Mouse (Mus musculus): ENCODE results near the gene Rgs14. TPM values are rescaled to one million over a fixed set of nuclear protein-coding genes. Genes with fewer than 3 reads are reported as not detected.

Gene Rgs14
- polyA plus RNA-seq, 1 experiment from 2014 or later, result 0.58 TPM

GRCm38 (mm10) chr13:55330567-55331400, 38.7 kb upstream of the Rgs14 start:
- no peaks in the 10 kb centered on the region for H3K9me3 ChIP-seq
- peaks cover 44% of the 10 kb centered on the region for H3K4me1 ChIP-seq
- H3K27ac ChIP-seq, result peak overlapping the region; percentile 97
- no peak for DNase-seq (ENCODE audit: extremely low spot score, low spot score)
- H3K27me3 ChIP-seq (ENCODE audit: poor library complexity, severe bottlenecking), result peaks cover 17% of the 10 kb centered on the region
- peak overlapping the region; percentile 78 for H3K4me3 ChIP-seq
- peaks cover 15% of the 10 kb centered on the region for H3K36me3 ChIP-seq (replicated peaks)
- WGBS, result 48% methylated on average over 14 of the region's 14 CpGs

- Histone ChIP-seq H3K27me3 (ENCODE audit: poor library complexity, severe bottlenecking) (peaks cover 17% of the 10 kb centered on the region), H3K4me1 (peaks cover 44% of the 10 kb centered on the region), H3K4me3 (no peak overlapping the region), H3K9me3 (no peaks in the 10 kb centered on the region), H3K36me3 (replicated peaks) (no peaks in the 10 kb centered on the region), H3K27ac (no peak overlapping the region)
- WGBS, result 89% methylated on average over 3 of the region's 3 CpGs
- DNase-seq (ENCODE audit: extremely low spot score, low spot score), result no peak
Observed at GRCm38 (mm10) chr13:55332331-55332730, 37.2 kb upstream of the Rgs14 start.

GRCm38 (mm10) chr13:55335701-55336100, 33.8 kb upstream of the Rgs14 start:
- Histone ChIP-seq H3K4me3 (no peak overlapping the region), H3K27ac (no peak overlapping the region), H3K9me3 (no peaks in the 10 kb centered on the region), H3K27me3 (ENCODE audit: poor library complexity, severe bottlenecking) (peaks cover 8% of the 10 kb centered on the region; the same call in 1 of the 2 replicates), H3K4me1 (peaks cover 14% of the 10 kb centered on the region), H3K36me3 (replicated peaks) (no peaks in the 10 kb centered on the region)
- no peak for DNase-seq (ENCODE audit: extremely low spot score, low spot score)
- 91% methylated on average over 4 of the region's 4 CpGs for WGBS

GRCm38 (mm10) chr13:55337341-55337975, 32.1 kb upstream of the Rgs14 start:
- no peak for DNase-seq (ENCODE audit: extremely low spot score, low spot score)
- Histone ChIP-seq H3K27ac (no peak overlapping the region), H3K27me3 (ENCODE audit: poor library complexity, severe bottlenecking) (no peaks in the 10 kb centered on the region), H3K4me1 (peaks cover 6% of the 10 kb centered on the region), H3K4me3 (no peak overlapping the region), H3K9me3 (no peaks in the 10 kb centered on the region), H3K36me3 (replicated peaks) (no peaks in the 10 kb centered on the region)
- WGBS, result 67% methylated on average over 10 of the region's 10 CpGs

GRCm38 (mm10) chr13:55338131-55339054, 31.1 kb upstream of the Rgs14 start:
- H3K36me3 ChIP-seq (replicated peaks), result no peaks in the 10 kb centered on the region
- H3K4me3 ChIP-seq, result no peak overlapping the region
- peaks cover 6% of the 10 kb centered on the region for H3K4me1 ChIP-seq
- no peak for DNase-seq (ENCODE audit: extremely low spot score, low spot score)
- no peaks in the 10 kb centered on the region for H3K27me3 ChIP-seq (ENCODE audit: poor library complexity, severe bottlenecking)
- no peak overlapping the region for H3K27ac ChIP-seq
- H3K9me3 ChIP-seq, result no peaks in the 10 kb centered on the region
- WGBS, result 77% methylated on average over 12 of the region's 12 CpGs

GRCm38 (mm10) chr13:55339259-55339658, 30.3 kb upstream of the Rgs14 start:
- Histone ChIP-seq H3K9me3 (no peaks in the 10 kb centered on the region), H3K4me1 (peaks cover 6% of the 10 kb centered on the region), H3K27me3 (ENCODE audit: poor library complexity, severe bottlenecking) (no peaks in the 10 kb centered on the region), H3K36me3 (replicated peaks) (peaks cover 6% of the 10 kb centered on the region), H3K4me3 (no peak overlapping the region), H3K27ac (no peak overlapping the region)
- DNase-seq (ENCODE audit: extremely low spot score, low spot score), result no peak
- WGBS, result 43% methylated on average over 2 of the region's 2 CpGs

GRCm38 (mm10) chr13:55342469-55342868, 27.1 kb upstream of the Rgs14 start:
- Histone ChIP-seq H3K27ac (no peak overlapping the region), H3K36me3 (replicated peaks) (peaks cover 38% of the 10 kb centered on the region), H3K4me1 (peaks cover 1% of the 10 kb centered on the region), H3K4me3 (no peak overlapping the region), H3K27me3 (ENCODE audit: poor library complexity, severe bottlenecking) (no peaks in the 10 kb centered on the region), H3K9me3 (no peaks in the 10 kb centered on the region)
- WGBS, result 52% methylated on average over 11 of the region's 11 CpGs
- DNase-seq (ENCODE audit: extremely low spot score, low spot score), result no peak

GRCm38 (mm10) chr13:55344286-55344685, 25.2 kb upstream of the Rgs14 start:
- Histone ChIP-seq H3K36me3 (replicated peaks) (peaks cover 55% of the 10 kb centered on the region), H3K4me3 (no peak overlapping the region), H3K27me3 (ENCODE audit: poor library complexity, severe bottlenecking) (no peaks in the 10 kb centered on the region), H3K4me1 (no peaks in the 10 kb centered on the region), H3K27ac (no peak overlapping the region), H3K9me3 (no peaks in the 10 kb centered on the region)
- DNase-seq (ENCODE audit: extremely low spot score, low spot score), result no peak
- WGBS, result 89% methylated on average over 7 of the region's 7 CpGs

GRCm38 (mm10) chr13:55346745-55347144, 22.8 kb upstream of the Rgs14 start:
- no peaks in the 10 kb centered on the region for H3K27me3 ChIP-seq (ENCODE audit: poor library complexity, severe bottlenecking)
- no peaks in the 10 kb centered on the region for H3K4me1 ChIP-seq
- H3K36me3 ChIP-seq (replicated peaks), result peaks cover 78% of the 10 kb centered on the region
- no peak for DNase-seq (ENCODE audit: extremely low spot score, low spot score)
- H3K4me3 ChIP-seq, result no peak overlapping the region
- 89% methylated on average over 11 of the region's 11 CpGs for WGBS
- no peak overlapping the region for H3K27ac ChIP-seq
- H3K9me3 ChIP-seq, result no peaks in the 10 kb centered on the region

- peak overlapping the region; percentile 97 for H3K4me3 ChIP-seq
- H3K36me3 ChIP-seq (replicated peaks), result peaks cover 51% of the 10 kb centered on the region
- no peak for DNase-seq (ENCODE audit: extremely low spot score, low spot score)
- peaks cover 19% of the 10 kb centered on the region for H3K4me1 ChIP-seq
- no peaks in the 10 kb centered on the region for H3K27me3 ChIP-seq (ENCODE audit: poor library complexity, severe bottlenecking)
- no peak overlapping the region for H3K27ac ChIP-seq
- H3K9me3 ChIP-seq, result no peaks in the 10 kb centered on the region
Observed at GRCm38 (mm10) chr13:55361145-55361544, 8.4 kb upstream of the Rgs14 start.

- H3K27ac ChIP-seq, result peak overlapping the region; percentile 95
- peaks cover 19% of the 10 kb centered on the region for H3K4me1 ChIP-seq
- peak overlapping the region; percentile 97 for H3K4me3 ChIP-seq
- H3K36me3 ChIP-seq (replicated peaks), result peaks cover 42% of the 10 kb centered on the region
- no peaks in the 10 kb centered on the region for H3K27me3 ChIP-seq (ENCODE audit: poor library complexity, severe bottlenecking)
- no peak for DNase-seq (ENCODE audit: extremely low spot score, low spot score)
- under 1% methylated on average over 32 of the region's 32 CpGs for WGBS
- no peaks in the 10 kb centered on the region for H3K9me3 ChIP-seq
Observed at GRCm38 (mm10) chr13:55361974-55362452, 7.5 kb upstream of the Rgs14 start.

- Histone ChIP-seq H3K4me3 (peak within 1 kb of the TSS; percentile 97), H3K4me1 (peaks cover 19% of the 10 kb centered on the region), H3K27me3 (ENCODE audit: poor library complexity, severe bottlenecking) (no peaks in the 10 kb centered on the region), H3K36me3 (replicated peaks) (peaks cover 37% of the 10 kb centered on the region), H3K9me3 (no peaks in the 10 kb centered on the region), H3K27ac (peak within 1 kb of the TSS; percentile 95)
- under 1% methylated on average over 35 of the region's 35 CpGs for WGBS
- DNase-seq (ENCODE audit: extremely low spot score, low spot score), result peak; percentile 97
Observed at GRCm38 (mm10) chr13:55362453-55363060, 7.0 kb upstream of the Rgs14 start, which contains the start of gene Lman2. Lman2 (minus strand) TSS chr13:55362783.

All from forebrain, embryonic 10.5 days (tissue).